Mouse (Mus musculus) heart, adult 18-20 months (tissue): ENCODE measurements around the gene Fam71f2. TPM values are rescaled to one million over a fixed set of nuclear protein-coding genes. Genes with fewer than 3 reads are reported as not detected.

Experiments used
- total RNA-seq, 2 experiments: library from RNA; stranded (reverse); gene quantifications; 2 replicates each; pipeline ENCODE4 v1.2.3; 2021

Gene Fam71f2
- total RNA-seq, 2 experiments from 2014 or later = not detected

Other genes starting within 250 kb of the Fam71f2 start
- gene Lep, start 219.4 kb upstream of the Fam71f2 start, total RNA-seq = under 1 TPM; 0.10 to 0.97 TPM
- 10 to 100 TPM; 16.2 to 19.5 TPM for gene Rbm28, start 114.6 kb upstream of the Fam71f2 start, total RNA-seq
- gene Prrt4, start 100.0 kb upstream of the Fam71f2 start, total RNA-seq = 1 to 10 TPM; 1.3 to 1.7 TPM
- 10 to 100 TPM; 18.8 to 19.6 TPM for gene Impdh1, start 63.2 kb upstream of the Fam71f2 start, total RNA-seq
- gene Hilpda, start 7.1 kb upstream of the Fam71f2 start, total RNA-seq = 1 to 10 TPM; 4.6 to 5.9 TPM
- gene Fam71f1, start 39.5 kb downstream of the Fam71f2 start, total RNA-seq = not detected
- gene Calu, start 68.5 kb downstream of the Fam71f2 start, total RNA-seq = 100 to 1,000 TPM; 239 to 241 TPM
- gene Opn1sw, start 108.9 kb downstream of the Fam71f2 start, total RNA-seq = not detected
- gene Ccdc136, start 116.7 kb downstream of the Fam71f2 start, total RNA-seq = 1 to 10 TPM; 1.6 to 2.1 TPM
- 100 to 1,000 TPM; 215 to 222 TPM for gene Flnc, start 153.7 kb downstream of the Fam71f2 start, total RNA-seq
- 100 to 1,000 TPM; 111 to 118 TPM for gene Atp6v1f, start 188.1 kb downstream of the Fam71f2 start, total RNA-seq
- not detected for gene Atp6v1fnb, start 191.8 kb downstream of the Fam71f2 start, total RNA-seq
- 1 to 10 TPM; 2.6 to 3.1 TPM for gene Kcp, start 228.4 kb downstream of the Fam71f2 start, total RNA-seq
- 1 to 10 TPM; 2.8 to 4.3 TPM for gene Irf5, start 247.0 kb downstream of the Fam71f2 start, total RNA-seq